Mouse (Mus musculus) stomach, embryonic 14.5 days (tissue): Measurements from ENCODE around the gene Avp. TPM values are rescaled to one million over a fixed set of nuclear protein-coding genes. Genes with fewer than 3 reads are reported as not detected.

Experiments
- ATAC-seq: fragments of 200-750 bp; cut with Nextera tagmentation; 2 replicates; pipeline ENCODE4 v1.8.0; 2017; ENCODE audit warnings: low read depth, moderate TSS enrichment; ENCODE audit not compliant: insufficient number of reproducible peaks, insufficient read depth, low FRiP score
- H3K27ac ChIP-seq: fragments of 300-500 bp; sonication (generic); 2 replicates; pipeline ENCODE4 v1.5.1; 2014; ENCODE audit warnings: mild to moderate bottlenecking, low read length, moderate library complexity, mixed read lengths
- H3K27me3 ChIP-seq: fragments of 300-500 bp; sonication (generic); 2 replicates; pipeline ENCODE4 v1.6.1; 2014; ENCODE audit warnings: low read length, control low read depth, mixed read lengths; ENCODE audit not compliant: control insufficient read depth, insufficient read depth
- H3K36me3 ChIP-seq: fragments of 300-500 bp; sonication (generic); 2 replicates; pipeline ENCODE4 v1.6.1; 2014; ENCODE audit warnings: mild to moderate bottlenecking, control low read depth, low read length, moderate library complexity, mixed read lengths; ENCODE audit not compliant: control insufficient read depth, insufficient read depth
- H3K4me1 ChIP-seq: fragments of 300-500 bp; sonication (generic); 2 replicates; pipeline ENCODE4 v1.6.1; 2014; ENCODE audit warnings: low read length, control low read depth, mixed read lengths; ENCODE audit not compliant: control insufficient read depth, insufficient read depth
- H3K4me2 ChIP-seq: fragments of 300-500 bp; sonication (generic); replicated peaks from 2 replicates; pipeline ENCODE4 v1.6.1; 2014; ENCODE audit warnings: low read depth, low read length, control low read depth
- H3K4me3 ChIP-seq: fragments of 300-500 bp; sonication (generic); 2 replicates; pipeline ENCODE4 v1.5.1; 2014; ENCODE audit warnings: low read depth, low read length, control low read depth
- H3K9ac ChIP-seq: fragments of 300-500 bp; sonication (generic); replicated peaks from 2 replicates; pipeline ENCODE4 v1.6.1; 2014; ENCODE audit warnings: low read depth, mild to moderate bottlenecking, control low read depth, low read length, moderate library complexity, mixed read lengths
- H3K9me3 ChIP-seq: fragments of 300-500 bp; sonication (generic); 2 replicates; pipeline ENCODE4 v1.6.1; 2016; ENCODE audit warnings: low read depth, low read length, control low read depth; ENCODE audit not compliant: control insufficient read depth
- WGBS: fragments of 180-500 bp; shearing (Covaris S2); extraction: QIAGEN DNeasy Blood & Tissue Kit; methylation state at CpG from one replicate; pipeline ENCODE4 v1.1.7; 2014; 5-methylcytosine and 5-hydroxymethylcytosine counted together
- polyA plus RNA-seq: library from polyadenylated mRNA; unstranded; fragments of >200 nt; fragmentation: Nextera tagmentation; extraction: Ambion mirVana; gene quantifications from 2 replicates; pipeline ENCODE4 v1.2.1, GENCODE M21; 2014

Avp gene
- not detected in 2 replicates for polyA plus RNA-seq

DNA sequence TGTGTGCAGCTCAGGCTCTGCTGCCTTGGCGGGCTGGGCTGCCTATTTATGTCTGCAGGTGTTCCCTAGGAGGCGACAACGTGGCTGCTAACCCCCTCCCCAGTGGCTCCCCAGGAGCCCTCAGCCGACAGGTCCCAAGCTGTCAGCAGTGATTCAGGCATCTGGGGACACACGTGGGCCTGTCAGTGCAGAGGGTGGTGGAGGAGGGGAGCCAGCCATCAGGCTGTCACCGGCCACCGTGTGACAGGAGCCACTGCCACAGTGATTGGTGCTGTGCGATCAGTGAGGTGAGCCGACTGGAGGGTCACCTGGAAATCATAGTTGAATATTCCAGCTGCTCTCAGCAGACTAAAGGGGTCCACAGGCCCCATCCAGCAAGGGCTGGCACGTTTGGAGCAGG is at the start of gene Avp:
TSS of gene Avp (minus strand) at position 3 of the 400 bp plus-strand sequence.
- H3K9me3 ChIP-seq = no peaks in the 10 kb centered on the region
- H3K36me3 ChIP-seq = no peaks in the 10 kb centered on the region
- WGBS = 30% methylated on average over 10 of the region's 10 CpGs
- H3K9ac ChIP-seq = no peak within 1 kb of the TSS
- peaks cover 12% of the 10 kb centered on the region; the same call in 1 of the 2 replicates for H3K4me1 ChIP-seq
- no peak within 1 kb of the TSS for H3K27ac ChIP-seq
- H3K4me2 ChIP-seq = no peak within 1 kb of the TSS
- peak within 1 kb of the TSS; percentile 30; the same call in 1 of the 2 replicates for H3K4me3 ChIP-seq
- no peak for ATAC-seq
- H3K27me3 ChIP-seq = peaks cover 45% of the 10 kb centered on the region

GRCm38 (mm10) chr2:130629839-130630203 is 47.5 kb upstream of the Avp start, which contains the start of the genes Fastkd5 and Ubox5:
Gene Fastkd5 (minus strand): TSS chr2:130630027.
Gene Ubox5 (minus strand): TSS chr2:130630038.
- Histone ChIP-seq H3K4me2 (peak within 1 kb of the TSS; percentile 94), H3K4me3 (peak within 1 kb of the TSS; percentile 98), H3K27me3 (peaks cover 6% of the 10 kb centered on the region), H3K4me1 (0 out of 2 replicates have a peak, but pooled peaks cover 3% of the 10 kb centered on the region), H3K9ac (peak within 1 kb of the TSS; percentile 86), H3K9me3 (no peaks in the 10 kb centered on the region), H3K27ac (peak within 1 kb of the TSS; percentile 22; the same call in 1 of the 2 replicates), H3K36me3 (peaks cover 9% of the 10 kb centered on the region; the same call in 1 of the 2 replicates)
- ATAC-seq = peak; percentile 70; the same call in 1 of the 2 replicates
- under 1% methylated on average over 25 of the region's 25 CpGs for WGBS

DNA sequence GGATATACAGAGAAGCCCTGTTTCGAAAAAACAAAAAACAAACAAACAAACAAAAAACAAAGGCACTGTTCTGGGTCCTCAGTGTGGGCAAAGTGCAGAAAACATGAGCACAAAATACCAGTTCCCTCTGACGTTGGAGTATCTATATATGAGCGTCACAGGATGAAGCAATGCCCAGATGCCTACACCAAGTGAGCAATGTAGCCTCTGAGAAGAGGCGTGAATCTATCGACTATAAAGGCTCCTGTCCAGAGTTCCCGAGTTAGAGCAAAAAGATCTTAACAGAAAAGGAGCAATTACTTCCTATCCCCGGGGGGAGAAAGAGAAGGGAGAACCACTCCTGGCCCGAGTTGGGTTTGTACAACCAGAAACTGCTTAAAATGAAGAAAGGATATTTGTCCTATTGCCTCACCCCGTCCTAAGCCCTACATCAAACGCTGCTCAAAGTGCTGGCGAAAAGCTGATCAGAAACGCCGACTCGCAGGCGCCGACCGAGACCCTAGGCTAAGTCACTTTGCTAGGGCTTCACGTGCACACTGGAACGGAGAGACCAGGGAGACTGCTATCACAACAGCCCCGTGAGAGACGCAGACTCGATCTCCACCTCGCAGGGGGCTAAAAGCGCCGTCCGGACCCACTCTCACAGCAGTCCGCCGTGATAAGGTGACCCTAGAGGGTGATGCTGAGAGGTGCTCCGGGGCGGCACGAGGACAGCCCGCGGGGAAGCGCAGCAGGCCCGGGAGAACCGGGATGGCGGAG is 46.9 kb upstream of the Avp start:
- Histone ChIP-seq H3K27ac (peak overlapping the region; percentile 22; the same call in 1 of the 2 replicates), H3K27me3 (peaks cover 5% of the 10 kb centered on the region), H3K9me3 (no peaks in the 10 kb centered on the region), H3K4me2 (peak overlapping the region; percentile 94), H3K36me3 (peaks cover 11% of the 10 kb centered on the region; the same call in 1 of the 2 replicates), H3K4me1 (0 out of 2 replicates have a peak, but pooled peaks cover 1% of the 10 kb centered on the region), H3K4me3 (peak overlapping the region; percentile 98), H3K9ac (peak overlapping the region; percentile 86)
- 2% methylated on average over 37 of the region's 37 CpGs for WGBS
- ATAC-seq = peak; percentile 42; the same call in 1 of the 2 replicates

DNA sequence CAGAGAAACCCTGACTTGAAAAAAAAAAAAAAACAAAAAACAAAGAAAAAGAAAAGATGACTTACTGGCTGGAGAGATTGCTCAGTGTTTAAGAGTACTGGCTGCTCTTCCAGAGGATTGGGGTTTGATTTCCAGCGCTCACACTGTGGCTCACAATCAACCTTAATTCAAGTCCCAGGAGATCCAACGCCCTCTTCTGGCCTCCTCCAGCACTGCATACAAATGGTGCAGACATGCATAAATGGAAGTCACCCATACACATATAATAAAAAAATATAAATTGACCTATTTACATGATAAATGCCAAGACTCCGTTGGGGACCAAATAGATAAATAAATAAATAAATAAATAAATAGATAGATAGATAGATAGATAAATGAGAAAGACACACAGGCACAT is 46.1 kb upstream of the Avp start:
- 64% methylated on average over 3 of the region's 3 CpGs for WGBS
- no peaks in the 10 kb centered on the region for H3K9me3 ChIP-seq
- peaks cover 11% of the 10 kb centered on the region for H3K36me3 ChIP-seq
- H3K27ac ChIP-seq = no peak overlapping the region
- no peaks in the 10 kb centered on the region for H3K4me1 ChIP-seq
- H3K4me2 ChIP-seq = peak overlapping the region; percentile 94; the same call in 1 of the 2 replicates
- no peak for ATAC-seq
- no peaks in the 10 kb centered on the region for H3K27me3 ChIP-seq
- H3K9ac ChIP-seq = no peak overlapping the region
- H3K4me3 ChIP-seq = peak overlapping the region; percentile 98

GRCm38 (mm10) chr2:130618972-130619371 is 36.6 kb upstream of the Avp start:
- no peak overlapping the region for H3K4me3 ChIP-seq
- no peak overlapping the region for H3K27ac ChIP-seq
- H3K9ac ChIP-seq = no peak overlapping the region
- peaks cover 26% of the 10 kb centered on the region for H3K36me3 ChIP-seq
- no peaks in the 10 kb centered on the region for H3K9me3 ChIP-seq
- ATAC-seq = no peak
- 88% methylated on average over 7 of the region's 7 CpGs for WGBS
- no peaks in the 10 kb centered on the region for H3K27me3 ChIP-seq
- no peak overlapping the region for H3K4me2 ChIP-seq
- H3K4me1 ChIP-seq = no peaks in the 10 kb centered on the region

DNA sequence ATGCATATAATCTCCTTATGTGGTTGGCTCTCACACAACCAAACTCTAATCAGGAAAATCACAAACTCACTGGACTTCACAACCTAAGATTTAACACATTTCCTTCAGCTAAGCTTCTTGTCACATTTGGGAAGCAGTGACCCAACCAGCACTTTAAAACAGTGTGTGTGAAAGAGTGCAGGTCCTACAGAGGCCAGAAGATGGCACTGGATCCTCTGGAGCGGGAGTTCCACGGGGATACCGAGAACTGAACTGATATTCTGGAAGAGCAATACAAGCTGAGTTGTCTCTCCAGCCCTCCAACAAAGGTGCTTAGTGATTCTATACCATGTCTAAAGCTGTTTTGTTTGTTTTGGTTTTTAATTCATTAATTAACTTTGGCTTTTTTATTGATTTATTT is 30.7 kb upstream of the Avp start:
- peaks cover 35% of the 10 kb centered on the region for H3K36me3 ChIP-seq
- ATAC-seq = no peak
- no peaks in the 10 kb centered on the region for H3K4me1 ChIP-seq
- H3K27ac ChIP-seq = no peak overlapping the region
- H3K4me2 ChIP-seq = no peak overlapping the region
- no peak overlapping the region for H3K4me3 ChIP-seq
- no peak overlapping the region for H3K9ac ChIP-seq
- H3K9me3 ChIP-seq = no peaks in the 10 kb centered on the region
- no peaks in the 10 kb centered on the region for H3K27me3 ChIP-seq
- 66% methylated on average over 3 of the region's 3 CpGs for WGBS

GRCm38 (mm10) chr2:130602195-130602594 is 19.8 kb upstream of the Avp start:
- no peak for ATAC-seq
- Histone ChIP-seq H3K9ac (no peak overlapping the region), H3K27me3 (no peaks in the 10 kb centered on the region), H3K36me3 (peaks cover 25% of the 10 kb centered on the region), H3K9me3 (no peaks in the 10 kb centered on the region), H3K4me3 (no peak overlapping the region), H3K4me2 (no peak overlapping the region), H3K27ac (no peak overlapping the region), H3K4me1 (no peaks in the 10 kb centered on the region)
- WGBS = 88% methylated on average over 4 of the region's 4 CpGs

DNA sequence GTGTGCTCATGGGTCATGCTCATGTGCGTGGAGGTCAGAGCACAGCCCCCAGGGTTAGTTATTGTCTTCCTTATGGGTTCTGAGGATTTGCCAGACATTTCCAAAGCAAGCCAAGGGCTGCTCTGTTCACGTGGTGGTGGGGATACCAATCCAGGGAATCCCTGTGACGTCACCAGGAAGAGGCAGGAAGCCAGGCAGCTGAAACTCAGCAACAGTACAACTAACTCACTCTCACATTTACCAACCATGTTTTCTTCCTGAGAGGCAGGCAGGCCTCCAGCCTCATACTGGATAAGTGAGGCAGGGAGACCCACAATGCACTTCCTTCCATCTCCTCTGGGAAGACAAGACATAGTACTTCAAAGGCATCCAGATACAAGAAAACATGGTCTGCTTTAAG is 16.0 kb upstream of the Avp start:
- H3K9me3 ChIP-seq = no peaks in the 10 kb centered on the region
- H3K27me3 ChIP-seq = no peaks in the 10 kb centered on the region
- H3K4me1 ChIP-seq = no peaks in the 10 kb centered on the region
- peaks cover 31% of the 10 kb centered on the region for H3K36me3 ChIP-seq
- no peak overlapping the region for H3K4me2 ChIP-seq
- no peak overlapping the region for H3K4me3 ChIP-seq
- WGBS = 83% methylated on average over 3 of the region's 3 CpGs
- no peak overlapping the region for H3K9ac ChIP-seq
- H3K27ac ChIP-seq = no peak overlapping the region
- no peak for ATAC-seq
